Mouse (Mus musculus) MEL-GATA-1-ER (cell line): Measurements from ENCODE around the gene Aqp5.

Experiments used
- DNase-seq: peaks from one replicate; pipeline ENCODE4 v3.0.0-alpha.2; 2012; ENCODE audit warnings: low read depth; ENCODE audit errors: extremely low read depth

The Aqp5 gene

GRCm38 (mm10) chr15:99596056-99596687 is 5.6 kb downstream of the Aqp5 start:
- peak; percentile 80 for DNase-seq

GRCm38 (mm10) chr15:99596841-99597240 is 6.3 kb downstream of the Aqp5 start:
- no peak for DNase-seq

- no peak for DNase-seq
Observed at GRCm38 (mm10) chr15:99597596-99597995, 7.0 kb downstream of the Aqp5 start.

GRCm38 (mm10) chr15:99599245-99600070 is 8.9 kb downstream of the Aqp5 start:
- DNase-seq = no peak

- DNase-seq = no peak
Observed at GRCm38 (mm10) chr15:99600986-99601822, 10.6 kb downstream of the Aqp5 start, which contains the start of gene Aqp6. TSS of gene Aqp6 (plus strand) at chr15:99601400.

- no peak for DNase-seq
Observed at GRCm38 (mm10) chr15:99601823-99602120, 11.2 kb downstream of the Aqp5 start.

GRCm38 (mm10) chr15:99602206-99602820 is 11.7 kb downstream of the Aqp5 start:
- DNase-seq = no peak

- no peak for DNase-seq
Observed at GRCm38 (mm10) chr15:99603216-99603615, 12.6 kb downstream of the Aqp5 start.

GRCm38 (mm10) chr15:99605595-99605994 is 15.0 kb downstream of the Aqp5 start:
- DNase-seq = no peak

- DNase-seq = peak; percentile 55
Observed at GRCm38 (mm10) chr15:99606515-99606914, 15.9 kb downstream of the Aqp5 start.

GRCm38 (mm10) chr15:99607388-99608113 is 17.0 kb downstream of the Aqp5 start:
- peak; percentile 18 for DNase-seq

- no peak for DNase-seq
Observed at GRCm38 (mm10) chr15:99608382-99609125, 18.0 kb downstream of the Aqp5 start.

- DNase-seq = no peak
Observed at GRCm38 (mm10) chr15:99611563-99611962, 21.0 kb downstream of the Aqp5 start.

- no peak for DNase-seq
Observed at GRCm38 (mm10) chr15:99614273-99614672, 23.7 kb downstream of the Aqp5 start.

- DNase-seq = no peak
Observed at GRCm38 (mm10) chr15:99614753-99615152, 24.2 kb downstream of the Aqp5 start.

GRCm38 (mm10) chr15:99615246-99615645 is 24.7 kb downstream of the Aqp5 start:
- no peak for DNase-seq

GRCm38 (mm10) chr15:99618595-99618994 is 28.0 kb downstream of the Aqp5 start:
- no peak for DNase-seq

GRCm38 (mm10) chr15:99619821-99620220 is 29.2 kb downstream of the Aqp5 start:
- DNase-seq = no peak

- DNase-seq = no peak
Observed at GRCm38 (mm10) chr15:99622063-99622462, 31.5 kb downstream of the Aqp5 start.

GRCm38 (mm10) chr15:99631618-99632017 is 41.0 kb downstream of the Aqp5 start:
- peak; percentile 36 for DNase-seq
